Mouse (Mus musculus) kidney, postnatal 10 days (tissue): ENCODE measurements at regions not wholly inside any gene's neighbourhood (a gene's known extent, or its start where the extent isn't known, plus 50 kb on each side); places are given as distances from the start of the nearest gene placed in this dataset.

Source experiments
- DNase-seq: peaks from one replicate; pipeline ENCODE4 v3.0.0; 2021; ENCODE audit warnings: mixed read lengths

- no peak for DNase-seq
Observed at GRCm38 (mm10) chr11:63767631-63768250, 154.3 kb downstream of the Hs3st3b1 start.

GRCm38 (mm10) chr11:63769738-63770137 lies 152.4 kb downstream of the Hs3st3b1 start:
- DNase-seq, result no peak

- DNase-seq, result peak; percentile 14
Observed at GRCm38 (mm10) chr11:63775382-63775781, 146.7 kb downstream of the Hs3st3b1 start.

GRCm38 (mm10) chr11:63779371-63779770 lies 142.7 kb downstream of the Hs3st3b1 start:
- DNase-seq, result no peak

- DNase-seq, result no peak
Observed at GRCm38 (mm10) chr11:63781967-63782915, 139.8 kb downstream of the Hs3st3b1 start.

DNA sequence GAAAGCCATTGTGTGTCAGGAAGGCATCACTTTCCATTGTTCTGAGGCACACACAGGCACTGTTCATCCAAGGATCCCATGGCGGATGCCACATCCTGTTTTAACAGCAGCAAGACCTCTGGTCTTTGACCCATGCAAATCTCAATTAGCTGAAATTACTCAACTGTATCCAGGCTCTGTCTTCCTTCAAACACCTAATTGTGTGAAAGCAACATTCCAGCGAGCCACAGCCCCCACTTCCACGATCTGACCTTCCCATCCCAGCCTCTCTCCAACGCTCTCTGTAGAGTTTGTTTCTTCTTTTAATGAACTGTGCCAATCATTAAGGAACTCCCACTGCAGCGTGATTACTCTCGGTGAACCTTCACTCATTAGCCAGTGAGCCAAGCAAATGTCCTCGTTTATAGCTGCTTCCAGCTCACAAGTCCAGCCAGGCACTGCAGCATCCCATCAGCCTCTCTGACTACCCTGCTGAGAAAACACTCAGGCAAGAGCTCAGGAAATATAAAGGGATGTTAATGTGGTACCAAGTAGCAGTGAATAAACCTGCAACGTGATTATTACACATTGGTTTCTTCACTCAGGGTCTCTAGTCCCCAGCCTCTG lies 136.7 kb downstream of the Hs3st3b1 start:
- DNase-seq, result peak; percentile 16

- no peak for DNase-seq
Observed at GRCm38 (mm10) chr11:63785965-63786364, 136.1 kb downstream of the Hs3st3b1 start.

DNA sequence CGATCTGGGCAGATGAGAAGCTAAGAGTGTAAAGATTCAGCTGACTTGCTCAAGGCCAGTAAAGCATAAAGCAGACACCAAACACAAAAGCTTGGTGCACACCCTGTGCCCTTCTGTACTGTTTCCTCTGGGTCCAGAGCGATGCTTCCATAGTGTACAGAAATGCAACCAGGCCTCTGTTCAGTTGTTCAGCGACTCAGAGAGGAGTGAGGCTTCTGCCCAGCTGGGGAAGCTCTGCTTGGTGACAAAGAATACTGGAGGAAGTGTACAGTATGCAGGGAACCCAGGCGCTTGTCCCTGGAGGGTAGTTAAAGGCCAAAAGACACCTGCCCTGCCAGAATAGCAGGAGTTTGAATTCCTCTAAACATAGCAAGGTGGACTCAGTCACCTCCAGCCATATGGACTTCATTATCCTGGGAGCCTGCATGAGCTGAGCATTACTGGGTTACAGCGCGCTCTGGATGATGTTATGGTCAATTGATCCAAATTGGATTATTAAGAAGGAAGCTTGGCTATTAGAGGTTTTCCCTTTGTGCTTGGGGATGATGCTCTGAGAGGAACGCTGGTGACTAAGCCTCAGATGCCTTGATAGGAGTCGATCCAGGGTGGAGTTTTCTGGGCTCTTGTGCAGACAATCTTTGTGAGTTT lies 132.5 kb downstream of the Hs3st3b1 start:
- DNase-seq, result no peak

DNA sequence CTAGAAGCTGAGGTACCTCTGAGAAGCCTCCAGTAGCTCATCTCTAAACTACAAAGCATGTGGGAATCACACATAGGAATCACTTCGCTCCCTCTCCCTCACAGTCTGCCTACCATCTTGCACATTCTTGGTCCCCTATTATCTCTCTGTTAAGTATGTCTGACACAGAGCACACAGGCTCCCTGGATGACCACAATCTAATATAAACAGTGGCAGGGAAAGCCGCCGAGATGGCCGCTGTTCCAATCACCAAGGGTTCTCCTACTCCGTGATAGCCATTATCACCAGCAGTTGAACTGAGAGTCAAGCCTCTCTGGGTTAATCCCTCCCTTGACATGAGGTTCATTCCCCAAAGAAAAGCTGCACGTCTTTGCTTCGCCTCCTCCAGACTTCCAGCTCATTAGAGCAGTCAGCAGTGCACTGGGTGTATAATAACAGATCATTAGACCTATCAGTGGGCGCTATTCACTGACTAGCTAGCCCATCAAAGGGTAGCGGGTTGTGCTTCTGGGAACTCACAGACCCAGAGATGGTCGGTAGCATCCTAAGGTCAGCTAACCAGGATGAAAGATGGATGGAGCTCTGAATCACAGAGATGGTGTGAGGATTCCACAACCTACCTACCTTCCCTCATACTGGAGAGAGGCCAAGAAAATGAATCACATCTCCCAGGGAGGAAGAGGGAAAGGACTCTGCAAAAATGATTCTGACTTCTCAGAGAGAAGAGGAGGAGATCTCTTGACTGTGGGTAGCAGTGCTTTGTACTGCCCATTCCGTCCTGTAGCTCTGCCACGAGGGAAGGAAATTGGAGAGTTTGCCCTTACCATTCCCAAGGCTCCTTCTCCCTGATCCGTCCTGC lies 130.9 kb downstream of the Hs3st3b1 start:
- no peak for DNase-seq

GRCm38 (mm10) chr11:63793732-63794503 lies 128.2 kb downstream of the Hs3st3b1 start:
- DNase-seq, result no peak

DNA sequence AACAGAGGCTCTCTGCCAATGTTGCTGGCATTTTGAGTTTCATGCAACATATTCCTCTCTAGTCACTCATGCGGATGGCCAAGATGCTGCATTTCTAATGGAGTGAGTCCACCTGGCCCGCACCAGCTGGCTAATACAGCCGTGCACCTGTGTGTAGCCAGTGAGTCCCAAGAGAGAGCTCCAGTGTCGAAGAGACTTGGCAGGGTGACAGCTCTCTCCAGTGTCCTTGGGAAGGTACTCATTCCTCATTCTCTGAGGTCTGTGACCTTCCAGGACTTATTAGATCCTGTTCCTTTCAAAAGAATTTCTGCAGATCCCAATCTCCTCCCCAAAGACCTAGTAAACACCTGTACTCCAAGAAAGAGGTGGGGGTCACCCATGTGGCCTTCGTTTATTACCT lies 109.9 kb downstream of the Hs3st3b1 start:
- peak; percentile 12 for DNase-seq

DNA sequence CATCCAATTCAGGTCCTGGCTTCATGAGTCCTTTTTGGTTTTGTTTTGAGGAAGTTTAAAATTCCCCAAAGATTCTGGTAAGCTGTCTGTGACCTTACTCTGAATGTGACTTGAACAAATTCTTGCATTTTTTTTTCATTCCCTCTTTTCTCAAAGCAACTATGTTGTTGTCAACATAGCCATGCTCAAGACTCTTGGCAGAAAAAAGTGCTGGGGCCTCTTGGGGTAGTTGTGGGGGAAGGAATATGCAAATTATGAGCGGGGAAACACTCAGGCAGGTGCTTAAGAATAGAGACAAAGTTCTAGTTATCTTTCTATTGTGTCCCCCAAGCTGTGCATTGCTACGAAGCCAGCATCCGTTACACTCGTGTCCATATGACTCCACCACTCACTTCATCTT lies 99.2 kb downstream of the Hs3st3b1 start:
- no peak for DNase-seq

GRCm38 (mm10) chr11:63827271-63827762 lies 94.8 kb downstream of the Hs3st3b1 start:
- DNase-seq, result no peak

- DNase-seq, result no peak
Observed at GRCm38 (mm10) chr11:63833480-63833879, 88.6 kb downstream of the Hs3st3b1 start.

DNA sequence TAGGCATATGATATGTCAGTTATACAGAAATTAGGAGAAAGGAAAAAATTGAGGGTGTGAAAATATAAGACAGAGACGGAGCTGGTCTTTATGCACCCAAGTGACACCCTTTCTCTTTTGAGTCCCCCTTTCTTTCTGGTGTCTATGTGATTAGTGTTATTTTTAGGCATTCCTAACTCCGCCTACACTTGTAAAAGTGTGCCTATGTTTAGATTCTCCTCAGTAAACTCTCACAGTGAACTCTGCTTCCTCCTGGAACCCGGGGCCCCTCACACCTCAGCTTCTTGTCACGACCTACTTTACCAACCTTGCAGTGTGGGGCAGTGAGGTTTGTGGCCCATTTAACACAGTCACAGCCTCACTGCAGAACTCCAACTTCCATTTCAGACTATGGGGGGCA lies 88.0 kb downstream of the Hs3st3b1 start:
- DNase-seq, result no peak

DNA sequence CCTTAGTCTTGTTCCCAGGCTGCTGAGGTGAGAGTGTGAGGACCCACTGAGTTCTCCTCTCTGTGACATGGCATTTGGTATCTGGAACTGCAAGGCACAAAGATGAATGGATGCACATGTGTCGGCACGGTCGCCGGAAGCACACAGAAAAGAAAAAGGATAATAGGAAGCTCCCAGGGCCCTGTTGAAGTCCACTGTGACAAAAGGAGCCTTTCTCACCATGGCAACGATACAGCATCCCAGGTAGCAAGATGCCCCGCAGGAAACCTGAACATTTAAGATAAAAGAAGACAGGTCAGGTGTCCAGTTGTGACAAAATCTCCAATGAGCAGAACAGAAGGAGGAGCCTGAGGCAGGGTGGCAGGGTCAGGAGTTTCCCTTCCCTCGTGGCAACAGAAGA lies 87.5 kb downstream of the Hs3st3b1 start:
- DNase-seq, result no peak
